Mouse (Mus musculus) retina, postnatal 1 day (tissue): Measurements from ENCODE around the gene Nos1ap.

Source experiments
- DNase-seq: peaks from one replicate; pipeline ENCODE4 v3.0.0-alpha.2; 2012

Nos1ap gene

DNA sequence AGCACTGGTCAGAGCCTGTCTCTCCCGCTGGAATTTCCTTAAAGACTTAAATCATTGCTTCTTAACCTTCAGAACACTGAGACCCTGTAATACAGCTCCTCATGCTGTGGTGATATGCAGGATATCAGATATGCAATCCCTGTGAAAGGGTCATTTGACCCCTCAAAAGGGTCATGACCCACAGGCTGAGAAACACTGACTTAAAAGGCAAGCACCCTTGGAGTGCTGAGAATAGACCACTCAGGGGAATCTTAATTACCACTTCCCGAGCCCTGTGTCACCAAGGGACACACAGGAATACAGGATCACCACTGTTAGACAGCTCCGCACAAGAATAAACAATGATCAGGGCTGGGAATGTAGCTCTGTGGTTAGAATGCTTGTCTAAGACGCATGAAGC is 91.0 kb downstream of the Nos1ap start:
- no peak for DNase-seq

DNA sequence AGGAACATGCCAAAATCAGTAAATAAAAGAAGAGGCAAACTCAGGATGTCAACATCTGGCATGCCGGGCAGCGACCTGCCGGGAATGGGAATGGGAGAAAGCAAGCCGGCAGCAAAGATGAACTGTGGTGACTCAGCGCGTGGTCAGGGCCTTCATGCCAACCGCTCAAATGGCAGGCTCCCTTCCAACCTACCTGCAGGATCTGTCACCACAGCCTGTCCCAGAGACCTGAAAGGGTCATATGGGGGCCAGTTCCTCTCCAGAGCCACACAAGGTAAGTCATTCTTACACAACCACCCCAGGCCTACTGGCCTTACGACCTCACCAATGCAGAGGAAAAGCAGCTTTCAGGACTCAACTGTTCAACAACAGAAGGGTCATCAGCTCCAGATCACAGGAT is 93.4 kb downstream of the Nos1ap start:
- no peak for DNase-seq

DNA sequence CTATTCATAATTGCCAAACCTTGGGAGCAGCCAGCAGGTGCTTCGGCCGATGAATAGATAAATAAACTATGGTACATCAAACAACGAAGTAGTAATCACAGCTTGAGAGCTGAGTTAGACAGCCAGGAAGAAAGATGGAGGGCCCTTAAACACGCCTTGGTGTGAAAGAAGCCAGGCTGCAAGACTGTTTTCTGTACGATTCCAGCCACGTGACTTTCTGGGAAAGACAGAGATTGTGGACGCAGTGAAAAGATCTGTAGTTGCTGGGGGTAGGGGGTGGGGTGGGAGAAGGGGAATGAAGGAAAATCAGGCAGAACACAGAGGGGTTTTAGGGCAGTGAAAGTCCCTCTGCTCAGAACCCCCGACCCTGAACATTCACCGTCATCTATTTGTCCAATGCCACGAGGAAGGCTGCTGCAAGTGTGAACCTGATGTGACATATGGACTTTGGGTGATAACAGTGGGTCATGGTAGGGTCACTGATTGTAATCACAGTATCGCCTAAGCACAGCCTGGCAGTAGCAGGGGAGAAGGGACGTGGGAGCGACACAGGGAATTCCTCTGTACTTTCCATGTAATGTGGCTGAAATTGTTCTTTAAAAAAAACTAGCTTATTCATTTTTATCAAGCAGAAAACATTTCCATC is 94.0 kb downstream of the Nos1ap start:
- DNase-seq = no peak

DNA sequence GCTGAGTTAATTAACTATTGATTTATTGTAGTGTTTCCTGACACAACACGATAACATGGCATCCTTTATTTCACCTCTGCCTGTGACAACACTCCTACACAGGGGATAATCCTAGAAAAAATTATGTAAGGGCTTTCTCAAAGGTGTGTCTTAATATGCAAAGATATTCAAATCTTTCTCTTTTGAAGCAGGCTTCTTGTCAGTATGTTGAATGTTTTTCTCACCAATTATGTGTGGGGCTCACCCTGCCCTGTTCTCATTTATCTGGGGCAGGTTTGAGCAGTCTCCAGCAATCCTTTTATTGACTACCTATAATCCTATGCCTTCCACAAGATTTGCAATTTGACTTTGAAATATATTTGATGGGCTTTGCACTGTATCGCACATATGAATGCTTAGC is 97.1 kb downstream of the Nos1ap start:
- no peak for DNase-seq

DNA sequence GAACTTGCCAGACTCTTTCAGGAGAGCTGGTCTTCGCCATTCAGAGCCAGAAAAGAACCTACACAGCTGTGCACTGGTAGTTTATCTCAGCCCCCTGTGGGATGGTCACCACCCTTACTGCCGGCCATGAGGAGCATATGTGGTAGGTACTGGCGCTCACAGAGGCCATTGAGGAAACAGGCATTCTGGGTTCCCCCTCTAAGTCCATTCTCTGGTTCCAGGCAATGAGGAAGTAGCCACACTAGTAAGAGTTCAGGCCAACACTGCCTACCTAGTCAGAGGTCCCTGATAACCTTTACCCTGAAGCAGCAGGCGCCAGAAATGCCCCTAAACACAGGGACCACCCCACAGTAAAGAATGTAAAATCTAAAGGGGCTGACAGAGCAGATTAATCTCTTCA is 97.6 kb downstream of the Nos1ap start:
- DNase-seq = no peak

DNA sequence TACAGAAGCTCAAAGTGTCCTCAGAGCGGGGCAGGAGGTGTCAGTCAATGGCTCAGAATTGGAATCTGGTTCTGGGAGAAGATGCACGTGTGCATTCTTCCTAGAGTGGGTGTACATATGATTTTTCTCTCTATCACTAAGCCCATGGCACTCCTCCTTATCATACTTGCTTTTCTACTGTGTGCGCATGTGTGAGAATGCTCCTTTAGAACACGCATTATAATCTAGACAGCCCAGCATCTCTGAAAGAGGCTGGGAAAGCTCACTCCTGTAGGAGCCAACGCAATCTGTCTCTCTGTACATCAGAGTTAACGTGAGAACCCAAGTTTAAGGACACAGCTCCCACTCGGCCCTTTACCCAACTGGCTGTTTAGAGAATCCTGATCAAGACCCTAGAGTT is 99.7 kb downstream of the Nos1ap start:
- no peak for DNase-seq

DNA sequence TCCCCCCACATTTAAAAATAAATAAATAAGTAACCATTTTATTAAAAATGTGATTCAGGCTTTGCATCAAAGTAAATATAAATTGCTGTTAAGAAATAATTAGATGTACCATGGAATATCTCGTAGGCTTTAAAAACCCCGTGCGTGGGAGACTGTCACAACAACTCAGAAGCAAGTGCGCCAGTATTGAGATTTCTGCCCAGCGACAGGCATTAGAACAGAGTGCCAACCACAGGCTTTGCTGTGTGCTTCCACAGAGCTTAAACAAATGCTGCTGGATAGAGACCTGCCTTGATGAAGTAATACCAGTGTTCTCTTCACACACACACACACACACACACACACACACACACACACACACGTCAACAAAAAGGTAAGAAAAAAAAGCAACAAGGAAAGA is 100.2 kb downstream of the Nos1ap start:
- DNase-seq = no peak

DNA sequence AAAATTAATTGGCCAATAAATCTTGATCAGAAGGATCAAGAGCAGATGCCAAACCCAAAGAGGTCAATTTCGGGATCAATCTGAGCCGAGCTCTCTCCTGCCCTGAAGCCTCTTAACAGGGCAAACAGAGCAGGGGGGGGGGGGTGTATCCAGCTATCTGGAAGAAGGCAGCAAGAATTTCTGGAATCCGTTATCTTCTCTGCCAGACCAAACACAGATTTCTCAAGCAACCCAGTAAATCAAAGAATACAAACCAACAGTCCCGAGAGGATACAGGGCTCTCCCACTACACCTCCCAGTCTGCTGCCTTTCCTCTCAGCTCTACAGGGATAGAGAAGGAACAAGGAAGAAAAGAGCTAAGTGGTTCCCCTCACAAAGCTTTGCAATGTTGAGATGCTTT is 104.5 kb downstream of the Nos1ap start:
- DNase-seq = no peak

DNA sequence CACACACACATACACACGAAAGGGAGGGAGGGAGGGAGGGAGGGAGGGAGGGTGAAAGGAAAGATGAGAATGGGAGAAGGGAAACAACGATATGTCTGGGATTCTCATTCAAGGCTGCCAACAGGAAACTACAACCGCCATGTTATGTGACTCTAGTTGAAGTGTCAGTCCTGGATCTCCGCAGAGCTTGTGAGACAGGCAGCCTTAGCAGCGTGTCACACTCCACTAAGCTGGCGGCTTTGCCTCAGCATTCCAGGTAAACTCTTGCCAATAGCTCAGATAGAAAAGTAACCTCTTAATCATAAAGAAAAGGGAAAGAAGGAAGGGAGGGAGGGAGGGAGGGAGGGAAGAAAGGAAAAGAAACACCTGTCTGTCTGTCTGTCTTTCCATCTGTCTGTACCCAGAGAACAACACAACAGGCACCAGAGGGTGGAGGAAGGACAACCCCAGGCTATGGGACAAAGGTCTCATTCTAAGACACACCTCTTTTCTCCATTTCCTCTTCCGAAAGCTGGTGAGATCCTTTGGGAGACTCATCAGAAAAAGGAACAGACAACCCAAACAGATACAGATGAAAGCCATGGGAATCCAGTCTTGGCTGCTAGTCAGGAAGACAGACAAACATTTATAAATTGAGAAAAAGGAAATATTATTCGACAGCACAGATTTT is 107.3 kb downstream of the Nos1ap start:
- no peak for DNase-seq

DNA sequence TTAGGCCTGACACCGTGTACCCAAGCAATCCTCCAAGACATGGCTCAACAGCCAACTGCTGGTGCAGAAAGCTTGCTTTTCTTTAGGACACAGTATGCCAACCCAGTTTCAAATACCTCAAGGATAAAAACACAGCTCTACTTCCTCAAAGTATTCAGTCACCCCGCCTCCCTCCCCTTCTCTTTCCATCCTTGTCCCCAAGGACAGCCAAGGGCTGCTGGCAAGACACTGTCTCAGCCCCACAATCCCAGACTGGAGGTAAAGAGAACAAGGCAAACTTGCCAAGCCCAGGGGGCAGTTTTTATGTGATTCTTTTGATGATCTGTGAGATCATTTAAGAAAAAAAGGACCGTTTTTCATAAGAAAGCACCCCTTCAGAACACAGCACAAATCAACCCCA is 108.6 kb downstream of the Nos1ap start:
- no peak for DNase-seq

DNA sequence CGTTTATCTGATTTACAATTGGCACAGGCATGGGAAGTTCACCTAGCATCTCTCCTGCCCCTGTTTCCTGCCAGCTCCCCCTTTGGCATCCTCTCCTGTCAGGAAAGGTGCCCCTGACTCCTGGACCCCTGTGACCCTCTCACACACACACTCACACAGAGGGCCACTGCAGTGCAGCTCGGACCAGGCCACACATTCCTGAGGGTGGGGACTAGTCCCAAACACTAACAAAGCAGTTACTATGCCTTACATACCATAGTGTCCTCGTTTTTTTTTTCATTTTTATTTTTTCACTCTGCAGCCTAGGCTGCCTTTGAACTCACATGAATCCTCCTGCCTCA is 110.2 kb downstream of the Nos1ap start:
- DNase-seq = peak; percentile 57

DNA sequence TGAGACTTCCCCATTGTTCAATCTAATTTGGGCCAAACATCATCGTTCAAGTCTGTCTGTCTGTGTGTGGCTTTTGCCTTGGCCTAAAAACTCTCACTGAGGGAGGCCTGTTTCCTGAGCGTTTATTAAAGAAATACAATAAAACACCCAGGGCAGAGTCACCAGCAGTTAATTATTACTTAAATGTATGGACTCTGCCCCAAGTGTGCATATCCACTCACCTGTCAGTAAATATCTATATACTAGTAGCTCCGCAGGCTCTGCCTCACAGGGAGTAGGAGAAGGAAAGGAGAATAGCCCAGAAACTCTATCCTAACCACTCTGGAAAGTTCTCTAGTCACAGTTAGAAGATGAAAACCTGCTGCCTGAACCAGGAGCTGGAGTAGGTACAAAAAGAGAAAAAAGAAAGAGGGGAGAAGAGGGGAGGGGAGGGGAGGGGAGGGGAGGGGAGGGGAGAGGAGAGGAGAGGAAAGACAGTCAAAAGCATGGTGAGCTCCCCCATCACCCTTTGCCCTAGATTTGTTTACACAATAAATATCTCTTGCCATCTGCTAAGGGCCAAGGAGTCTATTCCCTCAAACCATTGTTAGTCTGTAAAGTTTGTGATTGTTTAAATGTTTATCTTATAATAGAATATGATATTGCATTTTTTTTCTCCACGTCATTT is 110.7 kb downstream of the Nos1ap start:
- no peak for DNase-seq

DNA sequence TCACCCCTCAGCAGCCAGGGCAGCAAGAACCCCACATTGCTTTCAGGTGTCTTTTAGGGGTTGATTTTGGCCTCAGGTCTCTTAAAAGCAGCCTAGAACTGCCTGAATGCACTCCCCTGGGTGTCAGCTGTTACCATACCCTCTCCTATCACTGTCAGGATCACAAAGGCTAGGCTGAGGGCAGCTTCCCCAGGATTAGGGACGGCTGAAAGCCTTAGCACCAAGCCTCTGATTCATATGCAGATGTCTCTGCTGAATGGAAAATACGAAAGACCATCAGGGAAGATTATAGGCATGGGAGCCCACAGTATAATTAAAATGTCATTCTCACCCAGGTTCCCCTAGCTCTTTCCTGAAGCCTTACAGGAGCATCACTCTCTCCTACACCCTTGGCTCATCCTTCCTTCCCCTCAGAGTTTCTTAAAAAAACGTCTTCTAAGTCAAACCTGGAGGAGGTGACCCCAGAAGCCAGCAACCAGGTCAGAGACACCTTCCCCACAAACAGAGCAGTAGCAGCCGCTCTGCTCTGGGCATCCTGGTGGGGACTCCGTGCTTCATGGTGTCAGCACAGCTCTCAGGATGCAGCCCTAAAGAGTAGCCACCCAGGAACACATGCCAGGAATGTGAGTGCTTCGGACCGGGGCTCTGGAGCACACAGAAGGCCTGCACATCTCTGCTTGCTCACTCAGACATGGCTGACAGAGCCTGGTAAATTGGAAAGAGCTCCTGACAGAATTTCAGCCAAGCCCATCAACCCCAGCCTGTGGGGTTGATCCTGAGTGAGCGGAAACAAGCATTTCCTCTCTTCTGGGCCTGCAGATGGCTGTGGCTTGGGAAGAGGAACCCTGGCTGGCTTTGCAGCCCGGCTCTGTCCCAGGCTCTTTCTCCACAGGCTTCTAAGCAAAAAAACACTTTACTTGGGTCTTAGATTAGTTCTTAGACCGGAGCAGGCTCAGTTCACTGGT is 111.7 kb downstream of the Nos1ap start:
- DNase-seq = peak; percentile 54

DNA sequence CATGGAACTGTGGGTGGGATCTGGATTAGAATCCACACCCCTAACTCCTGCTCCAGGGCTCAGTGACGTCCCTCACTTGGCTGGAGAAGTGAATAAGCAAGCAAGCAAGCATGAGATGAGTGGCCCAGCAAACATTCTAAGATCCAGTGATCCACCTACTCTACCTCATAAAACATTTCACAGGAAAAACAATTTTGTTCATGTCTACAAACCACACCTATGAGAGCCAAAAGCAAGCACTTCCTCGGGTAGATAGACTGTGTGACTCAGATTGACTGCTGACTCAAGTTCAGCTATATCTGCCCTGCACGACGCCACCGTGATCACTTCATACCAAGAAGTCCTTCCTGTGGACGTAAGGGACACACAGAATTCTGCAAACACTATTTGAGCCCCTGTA is 116.2 kb downstream of the Nos1ap start:
- no peak for DNase-seq

DNA sequence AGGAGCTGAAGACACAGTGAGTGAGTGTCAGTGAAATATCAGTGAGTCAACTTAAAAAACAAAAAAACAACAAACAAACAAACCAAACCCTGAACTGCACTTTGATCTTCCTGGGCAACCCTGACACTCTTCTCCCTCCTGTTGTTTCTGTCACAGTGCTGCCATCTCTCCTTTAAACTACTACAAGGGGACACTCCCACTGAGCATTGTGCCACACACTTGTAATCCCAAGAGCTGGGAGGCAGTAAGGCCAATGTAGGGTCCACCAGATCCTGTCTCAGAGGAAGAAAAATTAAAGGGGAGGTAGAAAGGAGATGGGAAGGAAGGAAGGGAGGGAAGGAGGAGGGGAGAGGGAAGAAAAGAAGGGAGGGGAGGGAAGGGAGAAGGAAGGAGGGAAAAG is 116.8 kb downstream of the Nos1ap start:
- DNase-seq = no peak

DNA sequence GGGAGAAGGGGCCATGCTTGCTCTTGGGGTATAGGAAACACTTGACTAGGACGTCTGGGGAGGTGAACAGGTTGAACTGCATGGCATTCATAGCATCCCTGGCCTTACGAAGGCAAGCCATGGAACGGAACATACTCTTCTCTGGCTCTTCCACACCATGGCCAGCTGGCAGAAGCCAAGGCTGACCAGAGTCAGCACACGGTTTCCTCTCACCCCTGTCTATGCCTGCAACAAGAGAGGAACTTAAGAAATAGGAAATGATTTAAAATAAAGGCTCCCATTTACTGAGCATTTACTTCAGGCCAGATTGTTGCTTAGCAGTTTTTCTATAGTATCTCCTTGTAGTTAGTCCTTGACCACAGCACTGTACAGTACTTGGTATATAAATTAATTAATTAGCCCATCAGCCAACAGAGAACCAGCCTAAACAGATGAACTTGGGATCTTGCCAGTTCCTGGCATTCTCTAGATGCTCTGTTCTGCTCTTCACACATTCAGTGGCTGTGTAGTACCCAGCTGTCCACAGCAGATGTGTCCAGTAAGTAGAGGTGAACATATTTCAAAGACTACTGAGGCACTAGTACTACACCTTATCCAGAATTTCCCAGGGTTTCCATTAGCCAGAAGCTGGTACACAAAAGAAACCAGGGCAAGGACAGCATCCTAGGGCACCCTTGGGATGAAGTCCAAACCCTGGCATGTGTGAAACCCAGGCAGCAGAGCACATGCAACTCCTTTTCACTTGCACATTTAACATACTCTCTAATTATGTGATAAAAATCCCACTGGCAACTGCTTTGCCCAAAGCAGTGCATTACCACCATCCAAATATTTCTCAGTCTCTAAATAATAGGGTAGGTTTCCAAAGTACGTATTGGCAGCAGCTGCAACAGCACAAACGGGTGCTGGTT is 123.3 kb downstream of the Nos1ap start:
- no peak for DNase-seq

DNA sequence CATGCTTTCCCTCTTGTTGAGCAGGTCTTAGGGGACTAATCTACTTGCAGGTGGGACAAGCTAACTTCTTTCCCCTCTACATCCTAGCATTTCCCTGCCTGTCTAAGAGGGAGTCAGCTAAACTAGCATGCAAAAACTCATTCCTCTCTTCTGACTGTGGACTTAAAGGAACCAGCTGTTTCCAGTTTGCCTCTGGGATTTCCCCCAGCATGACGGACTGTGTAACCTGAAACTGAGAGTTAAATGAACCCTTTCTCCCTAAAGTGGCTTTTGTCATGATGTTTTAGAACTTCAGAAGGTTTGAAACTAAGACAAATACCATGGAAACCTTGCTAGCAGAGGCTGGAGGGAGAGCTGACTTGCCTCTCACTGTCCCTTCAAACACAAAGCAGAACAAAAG is 127.5 kb downstream of the Nos1ap start:
- DNase-seq = no peak

DNA sequence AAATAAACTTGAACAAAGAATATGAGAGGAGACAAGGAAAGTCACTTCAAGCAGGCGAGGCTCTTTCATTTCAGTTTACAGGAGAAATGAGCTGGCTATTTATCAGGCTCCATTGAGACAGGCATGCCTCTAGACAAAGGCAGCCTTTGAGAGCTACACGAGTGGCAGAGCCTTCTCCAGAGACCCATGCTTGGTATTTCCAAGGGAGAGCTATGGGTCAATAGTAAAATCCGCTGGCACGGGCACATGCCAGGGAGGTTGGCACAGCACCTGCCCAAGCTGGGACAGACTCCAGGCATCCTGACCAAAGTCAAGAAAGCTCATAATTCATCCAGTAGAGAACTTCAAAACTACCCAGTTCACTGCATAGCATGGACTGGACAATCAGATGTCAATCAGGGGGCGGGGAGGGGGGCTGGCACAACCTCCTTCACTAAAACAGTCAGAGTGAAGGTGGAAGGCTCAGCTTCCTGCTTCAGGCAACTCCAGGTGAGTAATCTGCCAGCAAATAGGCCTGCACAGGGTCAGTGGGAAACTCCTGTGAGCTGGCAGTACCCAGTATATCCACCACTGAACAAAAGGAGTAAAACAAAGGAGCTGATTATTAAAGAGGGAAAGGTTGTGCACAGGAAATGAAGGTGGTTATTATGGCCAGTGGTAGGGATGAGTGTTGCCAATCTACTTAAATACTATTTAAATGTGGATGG is 129.6 kb downstream of the Nos1ap start:
- peak; percentile 71 for DNase-seq

DNA sequence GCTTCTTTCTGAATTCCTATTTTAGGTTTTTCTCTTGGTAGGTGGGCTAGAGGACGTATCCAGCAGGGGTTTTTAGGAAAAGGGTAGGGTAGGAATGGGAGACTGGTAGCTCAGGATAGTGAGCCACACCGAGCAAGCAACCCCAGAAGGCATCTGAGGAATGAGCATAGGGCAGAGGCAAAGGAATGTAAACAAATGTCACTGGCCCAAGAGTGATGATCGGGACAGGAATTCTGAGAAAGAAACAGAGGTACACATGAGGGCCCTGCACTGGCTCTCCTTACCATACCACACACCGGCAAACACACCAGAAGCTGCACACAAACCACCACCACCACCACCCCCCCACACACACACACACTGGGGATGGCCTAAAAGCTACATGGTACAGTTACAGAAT is 132.0 kb downstream of the Nos1ap start:
- DNase-seq = no peak

DNA sequence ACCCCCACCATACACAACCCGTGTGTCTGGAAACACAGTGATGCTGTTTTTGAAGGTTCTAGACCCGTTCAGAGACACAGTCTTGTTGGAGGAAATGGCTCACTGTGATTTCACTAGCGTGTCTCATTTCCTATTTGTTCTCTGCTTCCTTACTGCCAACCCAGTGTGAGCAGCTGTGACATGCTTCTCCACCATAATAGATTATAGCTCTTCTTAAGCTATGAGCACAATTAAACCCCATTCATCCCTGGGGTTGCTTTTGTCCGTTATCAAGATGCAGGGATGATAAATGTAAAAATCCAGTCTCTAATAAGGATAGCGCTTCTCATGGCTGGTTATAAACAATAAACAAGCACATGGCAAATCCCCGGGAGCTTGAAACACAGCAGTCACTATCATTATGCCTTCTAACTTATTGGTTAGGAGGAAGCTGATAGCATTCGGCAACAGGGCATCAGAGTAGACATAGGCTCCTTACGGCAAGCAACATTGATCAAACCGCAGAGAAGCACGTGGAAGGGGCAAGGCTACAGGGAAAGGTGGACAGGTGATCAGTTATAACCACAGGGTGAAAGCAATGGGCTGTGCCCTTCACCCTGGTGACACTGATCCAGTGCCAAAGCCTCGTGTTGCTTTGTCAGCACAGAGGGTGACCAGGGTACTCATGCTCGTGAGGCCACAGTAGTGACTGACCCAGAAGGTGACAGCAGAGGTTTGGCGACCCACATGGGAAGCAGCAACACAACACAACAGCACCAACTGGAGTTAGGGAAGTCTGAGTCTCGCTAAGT is 133.6 kb downstream of the Nos1ap start:
- DNase-seq = no peak

DNA sequence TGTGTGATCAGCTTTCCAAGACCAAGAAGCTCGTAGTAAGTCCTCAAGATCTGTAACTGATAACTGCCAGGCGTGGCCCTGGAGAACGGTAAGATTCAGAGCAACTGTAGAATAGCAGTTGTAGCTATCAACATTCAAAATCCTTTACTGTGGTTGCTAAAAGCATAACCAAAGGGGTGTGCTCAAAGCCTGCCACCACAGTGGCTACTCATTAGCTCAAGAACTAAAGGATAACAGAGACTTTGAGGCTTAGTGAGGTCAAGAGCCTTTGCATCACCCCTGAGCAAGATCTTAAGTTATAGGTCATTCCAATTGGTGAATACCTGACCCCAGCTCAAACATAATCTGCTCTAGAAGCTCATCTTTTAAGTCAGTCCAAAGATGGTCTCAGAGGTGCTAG is 134.3 kb downstream of the Nos1ap start:
- no peak for DNase-seq
